Mouse (Mus musculus): ENCODE results near the gene Hivep2.

Gene Hivep2

GRCm38 (mm10) chr10:14020253-14020652 lies 54.4 kb downstream of the Hivep2 start:
- no peak for DNase-seq (ENCODE audit: low spot score in 2 of 2)

GRCm38 (mm10) chr10:14024971-14025370 lies 59.1 kb downstream of the Hivep2 start:
- no peak for DNase-seq (ENCODE audit: low spot score in 2 of 2)

GRCm38 (mm10) chr10:14027751-14028150 lies 61.9 kb downstream of the Hivep2 start:
- DNase-seq (ENCODE audit: low spot score in 2 of 2) = no peak

GRCm38 (mm10) chr10:14028956-14029355 lies 63.1 kb downstream of the Hivep2 start:
- no peak for DNase-seq (ENCODE audit: low spot score in 2 of 2)

GRCm38 (mm10) chr10:14030458-14031035 lies 64.7 kb downstream of the Hivep2 start:
- DNase-seq (ENCODE audit: low spot score in 2 of 2) = no peak

- no peak for DNase-seq (ENCODE audit: low spot score in 2 of 2)
These were observed 66.7 kb downstream of the Hivep2 start for GRCm38 (mm10) chr10:14032532-14032931.

- DNase-seq (ENCODE audit: low spot score in 2 of 2) = no peak
These were observed 68.2 kb downstream of the Hivep2 start for GRCm38 (mm10) chr10:14034046-14034445.

GRCm38 (mm10) chr10:14034790-14035189 lies 68.9 kb downstream of the Hivep2 start:
- no peak for DNase-seq (ENCODE audit: low spot score in 2 of 2)

GRCm38 (mm10) chr10:14035607-14036006 lies 69.7 kb downstream of the Hivep2 start:
- no peak for DNase-seq (ENCODE audit: low spot score in 2 of 2)

GRCm38 (mm10) chr10:14036472-14036871 lies 70.6 kb downstream of the Hivep2 start:
- no peak for DNase-seq (ENCODE audit: low spot score in 2 of 2)

GRCm38 (mm10) chr10:14037977-14038489 lies 72.2 kb downstream of the Hivep2 start:
- DNase-seq (ENCODE audit: low spot score in 2 of 2) = no peak

GRCm38 (mm10) chr10:14040716-14041470 lies 75.0 kb downstream of the Hivep2 start:
- no peak for DNase-seq (ENCODE audit: low spot score in 2 of 2)

GRCm38 (mm10) chr10:14041606-14042005 lies 75.7 kb downstream of the Hivep2 start:
- DNase-seq (ENCODE audit: low spot score in 2 of 2) = no peak

- DNase-seq (ENCODE audit: low spot score in 2 of 2) = no peak
These were observed 76.9 kb downstream of the Hivep2 start for GRCm38 (mm10) chr10:14042539-14043348.

GRCm38 (mm10) chr10:14043349-14043710 lies 77.5 kb downstream of the Hivep2 start:
- no peak for DNase-seq (ENCODE audit: low spot score in 2 of 2)

- DNase-seq (ENCODE audit: low spot score in 2 of 2) = no peak
These were observed 78.3 kb downstream of the Hivep2 start for GRCm38 (mm10) chr10:14044046-14044782.

- no peak for DNase-seq (ENCODE audit: low spot score in 2 of 2)
These were observed 79.0 kb downstream of the Hivep2 start for GRCm38 (mm10) chr10:14044783-14045392.

- no peak for DNase-seq (ENCODE audit: low spot score in 2 of 2)
These were observed 79.9 kb downstream of the Hivep2 start for GRCm38 (mm10) chr10:14045745-14046144.

- no peak for DNase-seq (ENCODE audit: low spot score in 2 of 2)
These were observed 80.3 kb downstream of the Hivep2 start for GRCm38 (mm10) chr10:14046171-14046651.

GRCm38 (mm10) chr10:14046935-14047334 lies 81.1 kb downstream of the Hivep2 start:
- DNase-seq (ENCODE audit: low spot score in 2 of 2) = no peak

- DNase-seq (ENCODE audit: low spot score in 2 of 2) = no peak
These were observed 81.8 kb downstream of the Hivep2 start for GRCm38 (mm10) chr10:14047661-14048060.
